Mouse (Mus musculus) heart, embryonic 13.5 days (tissue): Measurements from ENCODE around the gene Glt8d1. TPM values are rescaled to one million over a fixed set of nuclear protein-coding genes. Genes with fewer than 3 reads are reported as not detected.

Source experiments
- ATAC-seq: fragments of 200-750 bp; cut with Nextera tagmentation; 2 replicates; pipeline ENCODE4 v1.8.0; 2017; ENCODE audit warnings: moderate TSS enrichment; ENCODE audit not compliant: insufficient number of reproducible peaks, low FRiP score, low TSS enrichment; ENCODE audit errors: extremely low read depth
- H3K27ac ChIP-seq: fragments of 300-500 bp; sonication (generic); replicated peaks from 2 replicates; pipeline ENCODE4 v1.5.1; 2015; ENCODE audit warnings: moderate library complexity, mild to moderate bottlenecking, inconsistent platforms
- H3K27me3 ChIP-seq: fragments of 300-500 bp; sonication (generic); replicated peaks from 2 replicates; pipeline ENCODE4 v1.6.1; 2015; ENCODE audit warnings: mild to moderate bottlenecking, inconsistent platforms
- H3K36me3 ChIP-seq: fragments of 300-500 bp; sonication (generic); 2 replicates; pipeline ENCODE4 v1.6.1; 2015; ENCODE audit warnings: mild to moderate bottlenecking, inconsistent platforms
- H3K4me1 ChIP-seq: fragments of 300-500 bp; sonication (generic); 2 replicates; pipeline ENCODE4 v1.6.1; 2015; ENCODE audit warnings: inconsistent platforms
- H3K4me2 ChIP-seq: fragments of 300-500 bp; sonication (generic); 2 replicates; pipeline ENCODE4 v1.6.1; 2015; ENCODE audit warnings: inconsistent platforms, mild to moderate bottlenecking, moderate library complexity
- H3K4me3 ChIP-seq: fragments of 300-500 bp; sonication (generic); 2 replicates; pipeline ENCODE4 v1.5.1; 2015; ENCODE audit warnings: moderate library complexity, mild to moderate bottlenecking, inconsistent platforms
- H3K9ac ChIP-seq: fragments of 300-500 bp; sonication (generic); 2 replicates; pipeline ENCODE4 v1.6.1; 2015; ENCODE audit warnings: inconsistent platforms, mild to moderate bottlenecking, moderate library complexity
- H3K9me3 ChIP-seq: fragments of 300-500 bp; sonication (generic); 2 replicates; pipeline ENCODE4 v1.6.1; 2016; ENCODE audit warnings: inconsistent platforms
- WGBS: fragments of 180-500 bp; shearing (Covaris S2); methylation state at CpG from one replicate; pipeline ENCODE4 v1.1.7; 2015; ENCODE audit warnings: mixed read lengths; 5-methylcytosine and 5-hydroxymethylcytosine counted together
- polyA plus RNA-seq: library from polyadenylated mRNA; unstranded; fragments of >200 nt; fragmentation: Nextera tagmentation; extraction: Ambion mirVana; gene quantifications from 2 replicates; pipeline ENCODE4 v1.2.1, GENCODE M21; 2015

Glt8d1 gene
- polyA plus RNA-seq, 1 experiment from 2014 or later = 46.8 TPM

GRCm38 (mm10) chr14:31013928-31014327 is 12.7 kb downstream of the Glt8d1 start:
- ATAC-seq = no peak
- whole genome bisulfite sequencing = 93% methylated on average over 2 of the region's 2 CpGs
- H3K27ac ChIP-seq = no peak overlapping the region

GRCm38 (mm10) chr14:31016063-31016462 is 14.9 kb downstream of the Glt8d1 start:
- Histone ChIP-seq H3K27ac (no peak overlapping the region), H3K27me3 (no peaks in the 10 kb centered on the region), H3K9me3 (no peaks in the 10 kb centered on the region), H3K36me3 (peaks cover 67% of the 10 kb centered on the region), H3K4me2 (no peak overlapping the region), H3K4me3 (no peak overlapping the region), H3K4me1 (peaks cover 31% of the 10 kb centered on the region), H3K9ac (no peak overlapping the region)
- WGBS = 35% methylated on average over 1 of the region's 1 CpGs
- ATAC-seq = no peak

More at GRCm38 (mm10) chr14:31013928-31014327, 12.7 kb downstream of the Glt8d1 start:
- Histone ChIP-seq H3K36me3 (peaks cover 88% of the 10 kb centered on the region), H3K27me3 (no peaks in the 10 kb centered on the region), H3K4me3 (no peak overlapping the region), H3K4me2 (no peak overlapping the region), H3K9ac (no peak overlapping the region), H3K9me3 (no peaks in the 10 kb centered on the region), H3K4me1 (peaks cover 21% of the 10 kb centered on the region)

GRCm38 (mm10) chr14:31017854-31018253 is 16.7 kb downstream of the Glt8d1 start:
- Histone ChIP-seq H3K4me2 (peak overlapping the region; percentile 93), H3K27me3 (no peaks in the 10 kb centered on the region), H3K36me3 (peaks cover 62% of the 10 kb centered on the region), H3K4me1 (peaks cover 37% of the 10 kb centered on the region), H3K4me3 (peak overlapping the region; percentile 90), H3K9ac (peak overlapping the region; percentile 96), H3K9me3 (no peaks in the 10 kb centered on the region), H3K27ac (0 out of 2 replicates have a peak overlapping the region, but pooled peaks have one; percentile 99)
- no peak for ATAC-seq
- WGBS = 1% methylated on average over 2 of the region's 2 CpGs

GRCm38 (mm10) chr14:31018860-31019291 is 17.7 kb downstream of the Glt8d1 start, which contains the start of the genes Pbrm1 and Gnl3:
Gene Pbrm1 (plus strand): TSS chr14:31019138.
Gene Gnl3 (minus strand): TSS chr14:31019152.
- ATAC-seq = peak; percentile 90
- Histone ChIP-seq H3K27ac (peak within 1 kb of the TSS; percentile 99), H3K27me3 (no peaks in the 10 kb centered on the region), H3K4me2 (peak within 1 kb of the TSS; percentile 93), H3K9me3 (no peaks in the 10 kb centered on the region), H3K4me3 (peak within 1 kb of the TSS; percentile 90), H3K4me1 (peaks cover 37% of the 10 kb centered on the region), H3K36me3 (peaks cover 61% of the 10 kb centered on the region), H3K9ac (peak within 1 kb of the TSS; percentile 96)
- under 1% methylated on average over 51 of the region's 53 CpGs for WGBS

DNA sequence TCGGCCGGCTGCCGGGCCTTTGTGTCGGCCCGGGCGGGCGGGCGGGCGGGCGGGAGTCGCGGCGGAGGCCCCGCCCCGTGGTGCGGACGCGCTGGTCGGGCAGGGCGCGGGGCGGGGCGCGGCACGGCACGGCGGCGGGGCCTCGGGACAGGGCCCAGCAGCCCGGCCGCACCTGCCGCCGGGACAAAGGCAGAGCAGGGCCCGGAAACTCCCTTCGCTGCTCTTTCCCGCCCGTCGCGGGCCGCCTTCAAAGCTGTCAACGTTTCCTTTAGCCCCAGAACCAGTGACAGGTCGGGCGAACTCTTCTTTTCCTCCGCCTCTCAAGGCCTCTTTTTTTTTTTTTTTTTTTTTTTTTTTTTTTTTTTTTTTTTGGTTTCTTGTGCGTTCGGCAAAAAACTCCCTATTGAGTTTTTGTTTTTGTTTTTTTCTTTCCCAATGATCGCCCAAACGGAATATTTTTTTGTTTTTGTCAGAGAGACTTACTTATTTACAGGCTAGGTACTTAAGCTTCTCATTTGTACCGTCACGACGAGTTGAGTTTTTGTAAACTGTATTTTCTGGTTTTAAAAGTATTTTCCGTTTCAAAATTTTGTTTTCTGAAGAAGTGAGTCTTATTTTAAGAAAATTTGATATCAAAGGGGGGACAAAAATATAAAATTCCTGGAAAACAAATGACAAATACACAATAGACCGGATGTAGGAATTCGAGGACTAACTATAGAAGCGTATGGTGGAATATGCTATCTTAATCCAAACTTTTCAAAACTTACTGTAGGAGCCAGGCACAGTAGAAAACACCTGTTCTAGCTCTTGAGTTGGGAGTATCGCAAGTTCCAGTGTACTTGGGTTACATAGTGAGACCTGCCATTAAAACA is 18.4 kb downstream of the Glt8d1 start:
- Histone ChIP-seq H3K27ac (peak overlapping the region; percentile 99), H3K9me3 (no peaks in the 10 kb centered on the region), H3K4me1 (peaks cover 37% of the 10 kb centered on the region), H3K4me2 (peak overlapping the region; percentile 93), H3K36me3 (peaks cover 61% of the 10 kb centered on the region), H3K4me3 (peak overlapping the region; percentile 90), H3K9ac (peak overlapping the region; percentile 96), H3K27me3 (no peaks in the 10 kb centered on the region)
- peak; percentile 94 for ATAC-seq
- WGBS = 4% methylated on average over 49 of the region's 56 CpGs

GRCm38 (mm10) chr14:31022579-31022978 is 21.4 kb downstream of the Glt8d1 start:
- Histone ChIP-seq H3K9ac (no peak overlapping the region), H3K27ac (no peak overlapping the region), H3K4me1 (peaks cover 26% of the 10 kb centered on the region), H3K4me2 (no peak overlapping the region), H3K4me3 (no peak overlapping the region), H3K36me3 (peaks cover 60% of the 10 kb centered on the region), H3K27me3 (no peaks in the 10 kb centered on the region), H3K9me3 (no peaks in the 10 kb centered on the region)
- WGBS = 38% methylated on average over 1 of the region's 1 CpGs
- no peak for ATAC-seq

DNA sequence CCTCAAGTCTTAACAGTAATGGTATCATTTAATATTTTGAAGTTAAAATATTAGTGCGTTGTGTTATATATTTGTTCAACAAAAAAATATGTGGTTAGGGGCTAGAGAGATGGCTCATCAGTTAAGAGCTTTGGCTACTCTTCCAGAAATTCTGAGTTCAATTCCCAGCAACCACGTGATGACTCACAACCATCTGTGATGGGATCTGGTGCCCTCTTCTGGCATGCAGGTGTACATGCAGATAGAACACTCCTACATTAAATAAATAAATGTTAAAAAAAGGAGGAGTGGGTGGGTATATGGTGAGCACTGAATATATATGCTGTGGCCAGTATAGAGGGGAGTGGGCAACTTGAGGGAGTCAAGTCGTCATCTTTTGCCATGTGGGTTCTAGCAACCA is 24.6 kb downstream of the Glt8d1 start:
- Histone ChIP-seq H3K36me3 (peaks cover 87% of the 10 kb centered on the region), H3K27ac (no peak overlapping the region), H3K4me2 (no peak overlapping the region), H3K4me1 (peaks cover 7% of the 10 kb centered on the region; the same call in 1 of the 2 replicates), H3K4me3 (no peak overlapping the region), H3K9me3 (no peaks in the 10 kb centered on the region), H3K27me3 (no peaks in the 10 kb centered on the region), H3K9ac (no peak overlapping the region)
- 79% methylated on average over 3 of the region's 3 CpGs for WGBS
- no peak for ATAC-seq

DNA sequence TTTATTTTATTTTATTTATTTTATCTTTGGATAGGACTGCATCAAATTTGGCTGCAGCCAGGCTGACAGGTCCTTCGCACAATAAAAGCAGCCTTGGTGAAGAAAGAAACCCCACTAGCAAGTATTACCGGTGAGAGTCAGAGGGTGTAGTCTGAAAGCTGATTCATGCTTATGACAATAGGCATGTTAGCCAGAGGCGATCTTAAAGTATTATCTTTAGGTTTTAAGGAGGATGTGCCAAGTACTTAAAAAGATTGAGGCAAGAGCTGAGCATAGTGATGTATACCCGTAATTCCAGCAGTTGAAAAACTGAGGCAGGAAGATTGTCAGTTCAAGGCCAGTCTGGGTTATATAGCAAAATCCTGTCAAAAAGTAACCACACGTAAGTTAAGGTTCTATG is 44.1 kb downstream of the Glt8d1 start:
- H3K36me3 ChIP-seq = peaks cover 79% of the 10 kb centered on the region

DNA sequence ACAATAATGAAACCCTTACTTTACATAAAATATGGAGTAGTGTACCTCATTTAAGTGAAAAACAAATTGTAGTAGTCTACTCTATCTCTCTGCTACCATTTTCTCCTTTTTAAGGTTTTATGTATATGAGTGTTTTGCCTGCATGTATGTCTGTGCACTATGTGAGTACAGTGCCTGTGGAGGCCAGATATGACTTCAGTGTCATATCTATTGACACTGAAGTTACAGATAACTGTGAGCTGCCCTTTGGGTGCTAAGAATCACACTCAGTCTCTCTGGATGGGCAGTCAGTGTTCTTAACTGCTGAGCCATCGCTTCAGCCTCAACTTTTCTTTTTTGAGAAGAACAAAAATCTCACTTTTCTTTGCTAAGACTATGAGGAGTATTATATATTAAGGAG is 44.6 kb downstream of the Glt8d1 start:
- no peaks in the 10 kb centered on the region for H3K4me1 ChIP-seq
- ATAC-seq = no peak
- no peak overlapping the region for H3K4me2 ChIP-seq
- H3K4me3 ChIP-seq = no peak overlapping the region
- 65% methylated on average over 1 of the region's 1 CpGs for WGBS
- H3K9me3 ChIP-seq = no peaks in the 10 kb centered on the region
- peaks cover 81% of the 10 kb centered on the region for H3K36me3 ChIP-seq
- no peak overlapping the region for H3K27ac ChIP-seq
- H3K9ac ChIP-seq = no peak overlapping the region
- H3K27me3 ChIP-seq = no peaks in the 10 kb centered on the region

More for the DNA sequence above, 44.1 kb downstream of the Glt8d1 start:
- Histone ChIP-seq H3K9me3 (no peaks in the 10 kb centered on the region), H3K9ac (no peak overlapping the region), H3K27ac (no peak overlapping the region), H3K4me2 (no peak overlapping the region), H3K27me3 (no peaks in the 10 kb centered on the region), H3K4me1 (no peaks in the 10 kb centered on the region), H3K4me3 (no peak overlapping the region)
- WGBS = 82% methylated on average over 5 of the region's 5 CpGs
- ATAC-seq = no peak
